Mouse (Mus musculus) hindbrain, embryonic 11.5 days (tissue): ENCODE measurements around the gene Spata20. TPM values are rescaled to one million over a fixed set of nuclear protein-coding genes. Genes with fewer than 3 reads are reported as not detected.

Experiments
- ATAC-seq: fragments of 200-750 bp; cut with Nextera tagmentation; 2 replicates; pipeline ENCODE4 v1.8.0; 2017; ENCODE audit warnings: mild to moderate bottlenecking, moderate TSS enrichment, moderate library complexity; ENCODE audit not compliant: low FRiP score
- DNase-seq: peaks from one replicate; pipeline ENCODE4 v3.0.0-alpha.2; 2015; ENCODE audit warnings: low spot score
- H3K27ac ChIP-seq: fragments of 300-500 bp; sonication (generic); 2 replicates; pipeline ENCODE4 v1.5.1; 2014; ENCODE audit warnings: mild to moderate bottlenecking, low read depth, low read length
- H3K27me3 ChIP-seq: fragments of 300-500 bp; sonication (generic); 2 replicates; pipeline ENCODE4 v1.6.1; 2014; ENCODE audit warnings: mild to moderate bottlenecking, low read length, moderate library complexity, mixed read lengths; ENCODE audit not compliant: control insufficient read depth, insufficient read depth
- H3K36me3 ChIP-seq: fragments of 300-500 bp; sonication (generic); 2 replicates; pipeline ENCODE4 v1.6.1; 2014; ENCODE audit warnings: mild to moderate bottlenecking, low read length, moderate library complexity, mixed read lengths; ENCODE audit not compliant: control insufficient read depth, insufficient read depth
- H3K4me1 ChIP-seq: fragments of 300-500 bp; sonication (generic); replicated peaks from 2 replicates; pipeline ENCODE4 v1.6.1; 2014; ENCODE audit warnings: low read length, mixed read lengths; ENCODE audit not compliant: control insufficient read depth, insufficient read depth
- H3K4me2 ChIP-seq: fragments of 300-500 bp; sonication (generic); replicated peaks from 2 replicates; pipeline ENCODE4 v1.6.1; 2014; ENCODE audit warnings: mild to moderate bottlenecking, low read depth, low read length
- H3K4me3 ChIP-seq: fragments of 300-500 bp; sonication (generic); 2 replicates; pipeline ENCODE4 v1.5.1; 2014; ENCODE audit warnings: low read depth, low read length
- H3K9ac ChIP-seq: fragments of 300-500 bp; sonication (generic); 2 replicates; pipeline ENCODE4 v1.6.1; 2014; ENCODE audit warnings: low read depth, low read length
- H3K9me3 ChIP-seq: fragments of 300-500 bp; sonication (generic); 2 replicates; pipeline ENCODE4 v1.6.1; 2016; ENCODE audit warnings: low read length; ENCODE audit not compliant: control insufficient read depth
- WGBS: fragments of 180-500 bp; shearing (Covaris S2); extraction: QIAGEN DNeasy Blood & Tissue Kit; methylation state at CpG from one replicate; pipeline ENCODE4 v1.1.7; 2014; 5-methylcytosine and 5-hydroxymethylcytosine counted together
- polyA plus RNA-seq: library from polyadenylated mRNA; unstranded; fragments of >200 nt; fragmentation: Nextera tagmentation; extraction: Ambion mirVana; gene quantifications from 2 replicates; pipeline ENCODE4 v1.2.1, GENCODE M21; 2014

Spata20 gene
- polyA plus RNA-seq, 1 experiment from 2014 or later = not detected

- H3K9me3 ChIP-seq = no peaks in the 10 kb centered on the region
- DNase-seq (no peak), ATAC-seq (peak; percentile 2)
- H3K36me3 ChIP-seq = no peaks in the 10 kb centered on the region
- H3K27ac ChIP-seq = peak overlapping the region; percentile 71
- H3K27me3 ChIP-seq = peaks cover 4% of the 10 kb centered on the region; the same call in 1 of the 2 replicates
- 15% methylated on average over 9 of the region's 9 CpGs for WGBS
- peaks cover 26% of the 10 kb centered on the region for H3K4me1 ChIP-seq
- no peak overlapping the region for H3K4me3 ChIP-seq
- H3K4me2 ChIP-seq = 0 out of 2 replicates have a peak overlapping the region, but pooled peaks have one; percentile 1
- no peak overlapping the region for H3K9ac ChIP-seq
These were observed 16.6 kb downstream of the Spata20 start for GRCm38 (mm10) chr11:94469136-94470064.

GRCm38 (mm10) chr11:94468582-94469064 lies 17.4 kb downstream of the Spata20 start:
- Histone ChIP-seq H3K27me3 (peaks cover 4% of the 10 kb centered on the region; the same call in 1 of the 2 replicates), H3K36me3 (no peaks in the 10 kb centered on the region), H3K4me2 (no peak overlapping the region), H3K4me3 (no peak overlapping the region), H3K27ac (peak overlapping the region; percentile 71), H3K9me3 (no peaks in the 10 kb centered on the region), H3K4me1 (peaks cover 29% of the 10 kb centered on the region), H3K9ac (no peak overlapping the region)
- peak; percentile 89 for DNase-seq
- ATAC-seq = peak; percentile 86
- 19% methylated on average over 4 of the region's 4 CpGs for WGBS

- Histone ChIP-seq H3K36me3 (no peaks in the 10 kb centered on the region), H3K4me3 (no peak overlapping the region), H3K4me1 (peaks cover 25% of the 10 kb centered on the region), H3K9me3 (no peaks in the 10 kb centered on the region), H3K4me2 (no peak overlapping the region), H3K9ac (no peak overlapping the region), H3K27me3 (no peaks in the 10 kb centered on the region; the same call in 1 of the 2 replicates), H3K27ac (no peak overlapping the region)
- 93% methylated on average over 17 of the region's 17 CpGs for WGBS
- ATAC-seq = no peak
- DNase-seq = no peak
These were observed 19.6 kb downstream of the Spata20 start for GRCm38 (mm10) chr11:94466333-94466855.

- Histone ChIP-seq H3K36me3 (no peaks in the 10 kb centered on the region), H3K4me2 (no peak overlapping the region), H3K27ac (no peak overlapping the region), H3K4me3 (no peak overlapping the region), H3K4me1 (peaks cover 14% of the 10 kb centered on the region), H3K9me3 (no peaks in the 10 kb centered on the region), H3K9ac (no peak overlapping the region), H3K27me3 (no peaks in the 10 kb centered on the region; the same call in 1 of the 2 replicates)
- DNase-seq (no peak), ATAC-seq (no peak)
- WGBS = 50% methylated on average over 2 of the region's 2 CpGs
These were observed 21.8 kb downstream of the Spata20 start for GRCm38 (mm10) chr11:94464170-94464569.

- no peak overlapping the region for H3K4me3 ChIP-seq
- DNase-seq (no peak), ATAC-seq (no peak)
- WGBS = 91% methylated on average over 11 of the region's 11 CpGs
- no peaks in the 10 kb centered on the region for H3K36me3 ChIP-seq
- H3K4me2 ChIP-seq = no peak overlapping the region
- no peak overlapping the region for H3K9ac ChIP-seq
- H3K27me3 ChIP-seq = no peaks in the 10 kb centered on the region; the same call in 1 of the 2 replicates
- no peaks in the 10 kb centered on the region for H3K9me3 ChIP-seq
- H3K4me1 ChIP-seq = peaks cover 10% of the 10 kb centered on the region; the same call in 1 of the 2 replicates
- no peak overlapping the region for H3K27ac ChIP-seq
These were observed 24.1 kb downstream of the Spata20 start for GRCm38 (mm10) chr11:94461856-94462255.

GRCm38 (mm10) chr11:94457001-94457400 lies 29.0 kb downstream of the Spata20 start:
- no peak for DNase-seq
- Histone ChIP-seq H3K36me3 (no peaks in the 10 kb centered on the region), H3K4me3 (no peak overlapping the region), H3K4me2 (no peak overlapping the region), H3K27ac (no peak overlapping the region), H3K27me3 (no peaks in the 10 kb centered on the region), H3K4me1 (peaks cover 3% of the 10 kb centered on the region; the same call in 1 of the 2 replicates), H3K9me3 (no peaks in the 10 kb centered on the region), H3K9ac (no peak overlapping the region)
- WGBS = 87% methylated on average over 15 of the region's 15 CpGs
- no peak for ATAC-seq

GRCm38 (mm10) chr11:94456347-94456746 lies 29.6 kb downstream of the Spata20 start:
- Histone ChIP-seq H3K4me1 (peaks cover 3% of the 10 kb centered on the region; the same call in 1 of the 2 replicates), H3K4me2 (no peak overlapping the region), H3K27me3 (no peaks in the 10 kb centered on the region), H3K9me3 (no peaks in the 10 kb centered on the region), H3K36me3 (no peaks in the 10 kb centered on the region), H3K27ac (no peak overlapping the region), H3K9ac (no peak overlapping the region), H3K4me3 (no peak overlapping the region)
- WGBS = 76% methylated on average over 3 of the region's 3 CpGs
- DNase-seq (no peak), ATAC-seq (no peak)

GRCm38 (mm10) chr11:94455161-94455820 lies 30.7 kb downstream of the Spata20 start:
- ATAC-seq (no peak), DNase-seq (no peak)
- Histone ChIP-seq H3K4me1 (peaks cover 3% of the 10 kb centered on the region; the same call in 1 of the 2 replicates), H3K27me3 (no peaks in the 10 kb centered on the region), H3K9ac (no peak overlapping the region), H3K4me3 (no peak overlapping the region), H3K36me3 (no peaks in the 10 kb centered on the region), H3K4me2 (no peak overlapping the region), H3K9me3 (no peaks in the 10 kb centered on the region), H3K27ac (peak overlapping the region; percentile 10; the same call in 1 of the 2 replicates)
- 82% methylated on average over 10 of the region's 10 CpGs for WGBS
